Mouse (Mus musculus): ENCODE data around the gene Epb41l2.

DNA sequence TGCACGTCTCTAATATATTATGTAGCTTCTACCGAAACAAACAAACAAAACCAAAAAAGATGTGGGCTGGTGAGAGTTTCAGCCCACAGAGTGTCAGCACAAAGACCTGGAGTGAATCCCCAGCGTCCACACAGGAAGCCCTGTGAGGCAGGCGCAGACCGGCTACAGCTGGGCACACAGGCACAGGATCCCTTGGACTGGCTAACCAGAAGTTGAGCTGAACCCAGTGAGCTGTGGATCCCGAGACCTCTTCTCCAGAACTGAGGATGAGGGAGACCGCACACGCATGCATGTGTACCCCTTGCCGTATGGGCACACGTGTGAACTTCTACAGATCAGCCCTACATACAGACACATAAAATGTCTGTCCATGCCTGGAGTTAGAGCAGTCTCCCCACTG is 94.2 kb downstream of the Epb41l2 start:
- TF ChIP-seq CTCF (IDR thresholded peaks at IDR 0.05; ENCODE audit: low read depth) (no peak), EP300 (IDR thresholded peaks at IDR 0.05; ENCODE audit: low read depth) (no peak)
